Mouse (Mus musculus) ES-Bruce4 (cell line): ENCODE results near the gene Tex29. TPM values are rescaled to one million over a fixed set of nuclear protein-coding genes. Genes with fewer than 3 reads are reported as not detected.

Experiments
- H3K27ac ChIP-seq: 2 replicates; pipeline ENCODE4 v1.5.1; 2012; ENCODE audit warnings: low read length, inconsistent platforms; ENCODE audit not compliant: insufficient read depth
- H3K27me3 ChIP-seq: 2 replicates; pipeline ENCODE4 v1.6.1; 2012; ENCODE audit warnings: mild to moderate bottlenecking, low read length, inconsistent platforms; ENCODE audit not compliant: control insufficient read depth, poor library complexity, insufficient read depth, severe bottlenecking
- H3K36me3 ChIP-seq: 2 replicates; pipeline ENCODE4 v1.6.1; 2012; ENCODE audit warnings: inconsistent platforms, mild to moderate bottlenecking, low read length, moderate library complexity; ENCODE audit not compliant: control insufficient read depth, poor library complexity, insufficient read depth, severe bottlenecking
- H3K4me1 ChIP-seq: one replicate; pipeline ENCODE4 v1.8.1; 2011; ENCODE audit warnings: low read length; ENCODE audit not compliant: control insufficient read depth, insufficient read depth
- H3K4me3 ChIP-seq: 2 replicates; pipeline ENCODE4 v1.5.1; 2011; ENCODE audit warnings: low read depth, mild to moderate bottlenecking, low read length
- H3K9ac ChIP-seq: 2 replicates; pipeline ENCODE4 v1.6.1; 2012; ENCODE audit warnings: low read depth, mild to moderate bottlenecking, inconsistent platforms; ENCODE audit not compliant: poor library complexity, severe bottlenecking
- H3K9me3 ChIP-seq: replicated peaks from 2 replicates; pipeline ENCODE4 v1.6.1; 2012; ENCODE audit warnings: mild to moderate bottlenecking, low read length, inconsistent platforms; ENCODE audit not compliant: control insufficient read depth, poor library complexity, insufficient read depth, severe bottlenecking
- CTCF ChIP-seq: IDR thresholded peaks from one replicate; pipeline ENCODE4 v1.8.1; 2011; ENCODE audit warnings: low read depth, low read length
- EP300 ChIP-seq: IDR thresholded peaks from 2 replicates; pipeline ENCODE4 v1.6.1; 2011; ENCODE audit warnings: low read depth, low read length; ENCODE audit not compliant: insufficient read depth
- POLR2A ChIP-seq: IDR thresholded peaks from one replicate; pipeline ENCODE4 v1.8.1; 2011; ENCODE audit warnings: low read length; ENCODE audit not compliant: insufficient read depth
- polyA plus RNA-seq: library from polyadenylated mRNA; stranded (reverse); fragments of >200 nt; gene quantifications from 2 replicates; pipeline ENCODE4 v1.2.4, GENCODE M21; 2011; ENCODE audit warnings: low read depth; ENCODE audit not compliant: missing spikeins, insufficient read depth, insufficient read length

Gene Tex29
- polyA plus RNA-seq = not detected in 2 replicates

DNA sequence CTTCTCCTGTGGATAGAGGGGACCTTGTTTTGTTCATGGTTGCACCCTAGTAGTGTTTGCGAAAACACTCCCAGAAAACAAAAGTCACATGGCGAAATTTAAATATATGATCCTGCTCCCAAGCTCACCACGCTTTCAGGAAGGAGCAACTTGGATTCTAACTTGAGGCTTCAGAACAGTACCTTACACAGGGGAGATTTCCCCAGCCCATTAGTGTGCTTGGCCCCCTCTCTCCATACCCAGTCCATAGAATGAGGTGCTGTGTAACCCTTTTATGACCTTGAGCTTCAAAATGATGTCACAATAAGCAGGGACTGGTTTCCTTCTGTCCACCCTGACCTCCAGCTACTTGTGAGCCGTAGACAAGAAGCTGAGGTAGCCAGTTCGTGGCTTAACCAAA, at the start of gene Tex29:
Tex29 (plus strand) TSS at position 301 of the 400 bp plus-strand sequence.
- no peak within 1 kb of the TSS for H3K9ac ChIP-seq
- no peaks in the 10 kb centered on the region for H3K36me3 ChIP-seq
- no peak within 1 kb of the TSS for H3K4me3 ChIP-seq
- no peak for TF ChIP-seq EP300
- no peak for TF ChIP-seq POLR2A
- TF ChIP-seq CTCF = no peak
- H3K9me3 ChIP-seq = no peaks in the 10 kb centered on the region
- no peak within 1 kb of the TSS for H3K27ac ChIP-seq
- no peaks in the 10 kb centered on the region for H3K27me3 ChIP-seq
- H3K4me1 ChIP-seq = no peaks in the 10 kb centered on the region

GRCm38 (mm10) chr8:11794956-11795355, 45.3 kb upstream of the Tex29 start:
- Histone ChIP-seq H3K9ac (no peak overlapping the region), H3K4me1 (no peaks in the 10 kb centered on the region), H3K9me3 (no peaks in the 10 kb centered on the region), H3K36me3 (no peaks in the 10 kb centered on the region; the same call in none of the 2 replicates), H3K4me3 (no peak overlapping the region), H3K27me3 (no peaks in the 10 kb centered on the region), H3K27ac (no peak overlapping the region)
- TF ChIP-seq CTCF (no peak), POLR2A (no peak), EP300 (no peak)

DNA sequence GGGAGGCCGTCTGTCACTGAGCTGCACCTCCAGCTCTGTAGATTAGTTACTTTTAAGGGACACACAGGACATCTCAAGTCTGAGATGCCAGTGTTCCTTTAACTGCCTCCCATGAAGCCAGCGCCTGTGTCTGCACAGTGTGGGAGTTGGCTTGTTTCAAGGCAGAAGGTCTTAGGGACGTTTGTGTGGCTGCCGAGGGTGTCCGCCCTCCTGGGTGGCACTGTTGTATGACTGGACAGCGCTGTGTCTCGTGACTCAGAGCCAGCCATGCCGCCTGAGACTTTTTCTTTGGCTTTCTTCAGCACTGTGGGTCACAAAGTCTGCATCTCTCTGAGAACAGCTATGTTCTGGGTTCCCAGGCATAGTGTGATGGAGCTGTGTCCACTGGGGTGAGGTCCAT, 43.1 kb upstream of the Tex29 start:
- TF ChIP-seq CTCF (no peak), EP300 (no peak), POLR2A (no peak)
- Histone ChIP-seq H3K36me3 (no peaks in the 10 kb centered on the region; the same call in none of the 2 replicates), H3K9me3 (no peaks in the 10 kb centered on the region)

GRCm38 (mm10) chr8:11797729-11798479, 42.4 kb upstream of the Tex29 start:
- H3K27me3 ChIP-seq = no peaks in the 10 kb centered on the region
- H3K36me3 ChIP-seq = no peaks in the 10 kb centered on the region; the same call in none of the 2 replicates
- no peaks in the 10 kb centered on the region for H3K4me1 ChIP-seq
- no peak for TF ChIP-seq EP300
- no peak for TF ChIP-seq POLR2A
- TF ChIP-seq CTCF = no peak
- H3K4me3 ChIP-seq = no peak overlapping the region
- H3K9ac ChIP-seq = no peak overlapping the region
- no peak overlapping the region for H3K27ac ChIP-seq
- no peaks in the 10 kb centered on the region for H3K9me3 ChIP-seq

More for the DNA sequence above, 43.1 kb upstream of the Tex29 start:
- Histone ChIP-seq H3K27me3 (no peaks in the 10 kb centered on the region), H3K9ac (no peak overlapping the region), H3K4me3 (no peak overlapping the region), H3K4me1 (no peaks in the 10 kb centered on the region), H3K27ac (no peak overlapping the region)

- no peaks in the 10 kb centered on the region for H3K9me3 ChIP-seq
- no peaks in the 10 kb centered on the region; the same call in none of the 2 replicates for H3K36me3 ChIP-seq
- no peak for TF ChIP-seq POLR2A
- TF ChIP-seq EP300 = no peak
- TF ChIP-seq CTCF = no peak
- H3K9ac ChIP-seq = no peak overlapping the region
- H3K4me3 ChIP-seq = no peak overlapping the region
- H3K27ac ChIP-seq = no peak overlapping the region
- no peaks in the 10 kb centered on the region for H3K4me1 ChIP-seq
- no peaks in the 10 kb centered on the region for H3K27me3 ChIP-seq
Observed at GRCm38 (mm10) chr8:11798480-11798867, 41.8 kb upstream of the Tex29 start.

GRCm38 (mm10) chr8:11799098-11799497, 41.2 kb upstream of the Tex29 start:
- Histone ChIP-seq H3K27me3 (no peaks in the 10 kb centered on the region), H3K4me1 (no peaks in the 10 kb centered on the region), H3K4me3 (no peak overlapping the region), H3K36me3 (no peaks in the 10 kb centered on the region; the same call in none of the 2 replicates), H3K9ac (no peak overlapping the region), H3K9me3 (no peaks in the 10 kb centered on the region), H3K27ac (no peak overlapping the region)
- TF ChIP-seq POLR2A (no peak), EP300 (no peak), CTCF (no peak)
